Mouse (Mus musculus): Measurements from ENCODE around the gene Gpr162. TPM values are rescaled to one million over a fixed set of nuclear protein-coding genes. Genes with fewer than 3 reads are reported as not detected.

Gene Gpr162
- total RNA-seq, 1 experiment = 1.7 TPM

- Histone ChIP-seq H3K36me3 (ENCODE audit: control insufficient read depth, insufficient read depth, low read length, poor library complexity, severe bottlenecking) (no peaks in the 10 kb centered on the region; the same call in 1 of the 2 replicates), H3K4me1 (ENCODE audit: control insufficient read depth in 2 of 2, insufficient read depth in 2 of 2, low read length in 2 of 2, poor library complexity in 1 of 2) (peaks cover 7 to 35% of the 10 kb centered on the region in 2 experiments; a peak in 3 of 4 replicates), H3K27ac (ENCODE audit: insufficient read depth, low read depth, low read length, poor library complexity, severe bottlenecking) (no peak overlapping the region), H3K9ac (ENCODE audit: insufficient read depth, low read depth, low read length, poor library complexity, severe bottlenecking) (no peak overlapping the region), H3K9me3 (ENCODE audit: control insufficient read depth, insufficient read depth, low read depth, low read length) (no peaks in the 10 kb centered on the region), H3K4me3 (ENCODE audit: insufficient read depth in 1 of 2, low read depth in 1 of 2, low read length in 2 of 2, poor library complexity in 1 of 2, severe bottlenecking in 1 of 2) (peak overlapping the region in 1 of 2 experiments; percentile 81; a peak in 1 of 4 replicates)
- TF ChIP-seq CHD2 (IDR thresholded peaks at IDR 0.05; ENCODE audit: low read depth, low read length) (no peak), MAFK (IDR thresholded peaks at IDR 0.05; ENCODE audit: insufficient read depth, low read depth, low read length) (no peak)
- no peak for DNase-seq (ENCODE audit: low read depth, low spot score)
- in situ Hi-C loops (cut with MboI; ENCODE audit: low sequenced_read_pairs in 2 of 2, unreplicated experiment in 2 of 2) = no loop called here
Measured at GRCm38 (mm10) chr6:124862406-124863124, 1.2 kb downstream of the Gpr162 start.

GRCm38 (mm10) chr6:124861802-124862201 lies 2.0 kb downstream of the Gpr162 start:
- DNase-seq (ENCODE audit: low read depth, low spot score) = no peak
- peaks cover 7 to 35% of the 10 kb centered on the region in 2 experiments for H3K4me1 ChIP-seq (ENCODE audit: control insufficient read depth in 2 of 2, insufficient read depth in 2 of 2, low read length in 2 of 2, poor library complexity in 1 of 2)
- H3K9ac ChIP-seq (ENCODE audit: insufficient read depth, low read depth, low read length, poor library complexity, severe bottlenecking) = no peak overlapping the region
- no peaks in the 10 kb centered on the region for H3K9me3 ChIP-seq (ENCODE audit: control insufficient read depth, insufficient read depth, low read depth, low read length)
- in situ Hi-C loops (cut with MboI; ENCODE audit: low sequenced_read_pairs in 2 of 2, unreplicated experiment in 2 of 2) = no loop called here
- no peak for TF ChIP-seq ZC3H11A (IDR thresholded peaks at IDR 0.05; ENCODE audit: borderline replicate concordance, low read depth, low read length)
- no peak for TF ChIP-seq HCFC1 (IDR thresholded peaks at IDR 0.05; ENCODE audit: borderline replicate concordance, insufficient read depth, low read length)
- no peak for TF ChIP-seq MAFK (IDR thresholded peaks at IDR 0.05; ENCODE audit: insufficient read depth, low read depth, low read length)
- TF ChIP-seq CHD2 (IDR thresholded peaks at IDR 0.05; ENCODE audit: low read depth, low read length) = no peak
- TF ChIP-seq ZNF384 (IDR thresholded peaks at IDR 0.05; ENCODE audit: low read depth, low read length) = no peak
- H3K4me3 ChIP-seq (ENCODE audit: insufficient read depth in 1 of 2, low read depth in 1 of 2, low read length in 2 of 2, poor library complexity in 1 of 2, severe bottlenecking in 1 of 2) = no peak overlapping the region
- no peaks in the 10 kb centered on the region; the same call in 1 of the 2 replicates for H3K36me3 ChIP-seq (ENCODE audit: control insufficient read depth, insufficient read depth, low read length, poor library complexity, severe bottlenecking)
- H3K27ac ChIP-seq (ENCODE audit: insufficient read depth, low read depth, low read length, poor library complexity, severe bottlenecking) = no peak overlapping the region

GRCm38 (mm10) chr6:124861266-124861665 lies 2.5 kb downstream of the Gpr162 start:
- no peaks in the 10 kb centered on the region for H3K9me3 ChIP-seq (ENCODE audit: control insufficient read depth, insufficient read depth, low read depth, low read length)
- no peaks in the 10 kb centered on the region; the same call in 1 of the 2 replicates for H3K36me3 ChIP-seq (ENCODE audit: control insufficient read depth, insufficient read depth, low read length, poor library complexity, severe bottlenecking)
- DNase-seq (ENCODE audit: low read depth, low spot score) = no peak
- peak overlapping the region; percentile 7; the same call in 1 of the 2 replicates for H3K27ac ChIP-seq (ENCODE audit: insufficient read depth, low read depth, low read length, poor library complexity, severe bottlenecking)
- H3K4me3 ChIP-seq (ENCODE audit: insufficient read depth in 1 of 2, low read depth in 1 of 2, low read length in 2 of 2, poor library complexity in 1 of 2, severe bottlenecking in 1 of 2) = no peak overlapping the region
- H3K4me1 ChIP-seq (ENCODE audit: control insufficient read depth in 2 of 2, insufficient read depth in 2 of 2, low read length in 2 of 2, poor library complexity in 1 of 2) = peaks cover 7 to 35% of the 10 kb centered on the region in 2 experiments
- in situ Hi-C loops (cut with MboI; ENCODE audit: low sequenced_read_pairs in 2 of 2, unreplicated experiment in 2 of 2) = no loop called here
- TF ChIP-seq CHD2 (IDR thresholded peaks at IDR 0.05; ENCODE audit: low read depth, low read length) = no peak
- no peak for TF ChIP-seq MAFK (IDR thresholded peaks at IDR 0.05; ENCODE audit: insufficient read depth, low read depth, low read length)
- no peak for TF ChIP-seq ZNF384 (IDR thresholded peaks at IDR 0.05; ENCODE audit: low read depth, low read length)
- no peak for TF ChIP-seq ZC3H11A (IDR thresholded peaks at IDR 0.05; ENCODE audit: borderline replicate concordance, low read depth, low read length)
- TF ChIP-seq HCFC1 (IDR thresholded peaks at IDR 0.05; ENCODE audit: borderline replicate concordance, insufficient read depth, low read length) = no peak
- H3K9ac ChIP-seq (ENCODE audit: insufficient read depth, low read depth, low read length, poor library complexity, severe bottlenecking) = no peak overlapping the region

GRCm38 (mm10) chr6:124860511-124860910 lies 3.3 kb downstream of the Gpr162 start:
- in situ Hi-C loops (cut with MboI; ENCODE audit: low sequenced_read_pairs in 2 of 2, unreplicated experiment in 2 of 2) = no loop called here
- H3K9me3 ChIP-seq (ENCODE audit: control insufficient read depth, insufficient read depth, low read depth, low read length) = no peaks in the 10 kb centered on the region
- H3K4me1 ChIP-seq (ENCODE audit: control insufficient read depth in 2 of 2, insufficient read depth in 2 of 2, low read length in 2 of 2, poor library complexity in 1 of 2) = peaks cover 7 to 39% of the 10 kb centered on the region in 2 experiments
- no peak overlapping the region for H3K4me3 ChIP-seq (ENCODE audit: insufficient read depth in 1 of 2, low read depth in 1 of 2, low read length in 2 of 2, poor library complexity in 1 of 2, severe bottlenecking in 1 of 2)
- no peak overlapping the region for H3K27ac ChIP-seq (ENCODE audit: insufficient read depth, low read depth, low read length, poor library complexity, severe bottlenecking)
- TF ChIP-seq HCFC1 (IDR thresholded peaks at IDR 0.05; ENCODE audit: borderline replicate concordance, insufficient read depth, low read length) (no peak), ZNF384 (IDR thresholded peaks at IDR 0.05; ENCODE audit: low read depth, low read length) (no peak), MAFK (IDR thresholded peaks at IDR 0.05; ENCODE audit: insufficient read depth, low read depth, low read length) (no peak), ZC3H11A (IDR thresholded peaks at IDR 0.05; ENCODE audit: borderline replicate concordance, low read depth, low read length) (no peak), CHD2 (IDR thresholded peaks at IDR 0.05; ENCODE audit: low read depth, low read length) (no peak)
- no peak overlapping the region for H3K9ac ChIP-seq (ENCODE audit: insufficient read depth, low read depth, low read length, poor library complexity, severe bottlenecking)
- no peak for DNase-seq (ENCODE audit: low read depth, low spot score)
- H3K36me3 ChIP-seq (ENCODE audit: control insufficient read depth, insufficient read depth, low read length, poor library complexity, severe bottlenecking) = no peaks in the 10 kb centered on the region; the same call in 1 of the 2 replicates

Measured in ES-E14 (cell line).